Mouse (Mus musculus): ENCODE data around the gene Mief1.

Gene Mief1

DNA sequence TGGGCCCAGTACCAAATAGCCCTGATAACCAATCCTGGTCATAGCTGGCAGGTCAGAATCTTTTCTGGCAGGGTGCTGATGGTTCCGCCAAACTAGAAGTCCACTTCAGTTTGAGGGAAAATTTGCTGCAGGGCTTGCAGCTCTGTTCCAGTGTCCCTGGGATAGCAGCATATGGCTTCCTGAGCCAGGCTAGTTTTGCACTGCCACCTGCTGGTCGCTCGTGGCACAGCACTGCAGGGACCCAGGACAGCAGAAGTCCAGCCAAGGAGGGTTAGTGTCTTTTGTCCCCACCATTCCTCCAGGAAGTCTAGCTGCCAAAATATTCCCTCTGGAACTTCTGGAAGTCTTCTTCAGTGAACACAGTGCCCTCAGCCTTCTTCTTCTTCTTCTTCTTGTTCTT is 26.9 kb downstream of the Mief1 start:
- 0 out of 2 replicates have a peak, but pooled peaks have one; percentile 37 for ATAC-seq (ENCODE audit: insufficient number of reproducible peaks, low FRiP score, low TSS enrichment)

GRCm38 (mm10) chr15:80261100-80261499 is 27.3 kb downstream of the Mief1 start:
- ATAC-seq (ENCODE audit: insufficient number of reproducible peaks, low FRiP score, low TSS enrichment): no peak

GRCm38 (mm10) chr15:80263610-80264575 is 30.1 kb downstream of the Mief1 start, which contains the start of gene Rps19bp1:
TSS of gene Rps19bp1 (minus strand) at chr15:80264315.
- ATAC-seq (ENCODE audit: insufficient number of reproducible peaks, low FRiP score, low TSS enrichment): peak; percentile 75

- ATAC-seq (ENCODE audit: insufficient number of reproducible peaks, low FRiP score, low TSS enrichment): 0 out of 2 replicates have a peak, but pooled peaks have one; percentile 57
These were observed 32.5 kb downstream of the Mief1 start for GRCm38 (mm10) chr15:80266281-80266680.

- no peak for ATAC-seq (ENCODE audit: insufficient number of reproducible peaks, low FRiP score, low TSS enrichment)
These were observed 38.1 kb downstream of the Mief1 start for GRCm38 (mm10) chr15:80271858-80272396.

GRCm38 (mm10) chr15:80277107-80277506 is 43.3 kb downstream of the Mief1 start:
- ATAC-seq (ENCODE audit: insufficient number of reproducible peaks, low FRiP score, low TSS enrichment): peak; percentile 57; the same call in 1 of the 2 replicates

DNA sequence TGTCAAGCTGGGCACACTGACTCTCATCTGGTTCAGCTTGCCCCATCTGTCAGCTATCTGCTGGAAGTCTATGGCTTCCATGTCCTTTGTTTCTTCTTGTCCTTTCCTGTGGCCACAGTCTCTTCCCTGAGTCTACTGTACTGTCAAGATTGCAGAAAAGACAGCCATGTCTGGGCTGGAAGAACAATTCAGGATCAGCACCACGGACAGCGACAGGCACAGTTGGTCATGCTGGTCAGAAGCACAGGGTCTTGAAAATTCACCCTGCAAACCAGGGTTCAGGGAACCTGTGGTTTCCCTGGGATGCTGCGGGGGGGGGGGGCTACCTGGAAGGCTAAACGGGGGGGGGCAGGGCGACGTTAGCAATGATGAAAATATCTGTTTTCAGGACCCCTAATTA is 43.8 kb downstream of the Mief1 start:
- no peak for ATAC-seq (ENCODE audit: insufficient number of reproducible peaks, low FRiP score, low TSS enrichment)

DNA sequence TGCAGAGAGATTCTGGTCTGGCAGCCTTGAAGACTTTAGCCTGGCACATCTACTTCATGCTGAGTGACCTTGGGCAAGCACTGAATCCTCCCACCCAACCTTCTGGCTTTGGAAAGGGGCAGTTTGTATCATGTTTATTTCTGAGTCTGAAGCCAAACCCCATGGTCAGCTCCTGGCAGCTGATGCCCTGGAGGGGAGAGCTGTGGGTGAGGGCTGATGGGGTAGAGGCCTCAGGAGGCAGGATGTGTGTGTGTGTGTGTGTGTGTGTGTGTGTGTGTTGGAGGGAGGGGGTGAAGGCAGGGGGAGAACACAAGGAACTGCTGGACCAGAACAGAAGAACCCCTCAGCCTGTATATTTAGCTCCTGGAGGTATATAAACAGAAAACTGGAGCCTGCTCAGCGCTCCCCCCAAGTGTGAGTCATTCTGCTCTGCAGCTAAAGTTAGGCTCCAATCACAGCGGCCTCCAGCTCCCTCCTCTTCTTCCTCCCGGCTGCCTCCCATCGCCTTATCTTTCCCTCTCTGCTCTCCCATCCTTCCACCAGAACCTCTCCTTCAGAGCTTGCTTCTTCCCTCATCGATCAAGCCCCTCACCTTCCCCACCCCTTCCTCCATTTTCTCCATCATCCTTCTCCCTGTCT is 44.4 kb downstream of the Mief1 start:
- peak; percentile 63 for ATAC-seq (ENCODE audit: insufficient number of reproducible peaks, low FRiP score, low TSS enrichment)

DNA sequence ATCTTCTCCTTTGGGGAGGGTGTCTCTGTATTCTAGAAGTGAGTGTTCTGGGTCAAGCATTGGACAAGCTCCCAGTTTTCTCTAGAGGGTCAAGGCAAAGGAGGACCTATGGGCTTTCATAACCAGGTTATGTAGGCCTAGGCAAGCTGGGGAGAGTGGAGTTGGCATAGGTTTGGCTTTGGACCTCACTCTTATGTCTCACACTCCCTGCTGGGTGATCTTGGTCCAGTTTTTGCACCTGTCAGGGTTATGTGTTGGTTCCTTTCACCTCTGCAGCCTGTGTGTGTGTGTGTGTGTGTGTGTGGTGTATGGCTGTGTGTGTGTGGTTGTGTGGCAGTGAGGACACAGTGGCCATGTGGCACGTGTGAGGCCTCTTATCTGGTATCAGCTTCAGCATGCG is 45.2 kb downstream of the Mief1 start:
- no peak; the same call in 1 of the 2 replicates for ATAC-seq (ENCODE audit: insufficient number of reproducible peaks, low FRiP score, low TSS enrichment)

- ATAC-seq (ENCODE audit: insufficient number of reproducible peaks, low FRiP score, low TSS enrichment): no peak
These were observed 46.8 kb downstream of the Mief1 start for GRCm38 (mm10) chr15:80280646-80281045.

- peak; percentile 74 for ATAC-seq (ENCODE audit: insufficient number of reproducible peaks, low FRiP score, low TSS enrichment)
These were observed 53.1 kb downstream of the Mief1 start, which contains the start of gene Cacna1i for GRCm38 (mm10) chr15:80286851-80287415. TSS of gene Cacna1i (plus strand) at chr15:80287238.

- ATAC-seq (ENCODE audit: insufficient number of reproducible peaks, low FRiP score, low TSS enrichment): no peak
These were observed 54.2 kb downstream of the Mief1 start for GRCm38 (mm10) chr15:80288036-80288435.

- peak; percentile 17; the same call in 1 of the 2 replicates for ATAC-seq (ENCODE audit: insufficient number of reproducible peaks, low FRiP score, low TSS enrichment)
These were observed 55.6 kb downstream of the Mief1 start for GRCm38 (mm10) chr15:80289436-80289835.

DNA sequence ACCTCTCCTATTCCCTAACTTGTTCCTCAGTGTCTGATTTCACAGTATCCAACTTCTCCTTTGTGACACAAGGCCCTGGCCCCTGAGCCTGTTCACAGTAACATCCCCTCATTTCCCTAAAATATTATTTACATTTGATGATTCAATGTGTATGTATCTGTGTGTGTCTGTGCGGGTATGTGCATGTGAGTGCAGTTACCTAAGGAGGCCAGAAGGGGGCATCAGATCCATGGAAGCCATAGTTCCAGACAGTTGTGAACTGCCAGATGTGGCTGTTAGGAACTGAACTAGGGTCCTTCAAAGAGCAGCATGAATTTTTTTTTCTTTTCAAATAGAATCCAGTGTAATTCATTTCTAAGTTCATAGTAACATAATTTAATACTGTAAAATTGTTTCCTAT is 63.3 kb downstream of the Mief1 start:
- no peak for ATAC-seq (ENCODE audit: insufficient number of reproducible peaks, low FRiP score, low TSS enrichment)

Measured in cerebellum, adult (tissue).